Mouse (Mus musculus) hindbrain, embryonic 11.5 days (tissue): ENCODE data around the gene Nsg1. TPM values are rescaled to one million over a fixed set of nuclear protein-coding genes. Genes with fewer than 3 reads are reported as not detected.

ENCODE experiments used
- ATAC-seq: fragments of 200-750 bp; cut with Nextera tagmentation; 2 replicates; pipeline ENCODE4 v1.8.0; 2017; ENCODE audit warnings: mild to moderate bottlenecking, moderate TSS enrichment, moderate library complexity; ENCODE audit not compliant: low FRiP score
- DNase-seq: peaks from one replicate; pipeline ENCODE4 v3.0.0-alpha.2; 2015; ENCODE audit warnings: low spot score
- H3K27ac ChIP-seq: fragments of 300-500 bp; sonication (generic); 2 replicates; pipeline ENCODE4 v1.5.1; 2014; ENCODE audit warnings: mild to moderate bottlenecking, low read depth, low read length
- H3K27me3 ChIP-seq: fragments of 300-500 bp; sonication (generic); 2 replicates; pipeline ENCODE4 v1.6.1; 2014; ENCODE audit warnings: mild to moderate bottlenecking, low read length, moderate library complexity, mixed read lengths; ENCODE audit not compliant: control insufficient read depth, insufficient read depth
- H3K36me3 ChIP-seq: fragments of 300-500 bp; sonication (generic); 2 replicates; pipeline ENCODE4 v1.6.1; 2014; ENCODE audit warnings: mild to moderate bottlenecking, low read length, moderate library complexity, mixed read lengths; ENCODE audit not compliant: control insufficient read depth, insufficient read depth
- H3K4me1 ChIP-seq: fragments of 300-500 bp; sonication (generic); replicated peaks from 2 replicates; pipeline ENCODE4 v1.6.1; 2014; ENCODE audit warnings: low read length, mixed read lengths; ENCODE audit not compliant: control insufficient read depth, insufficient read depth
- H3K4me2 ChIP-seq: fragments of 300-500 bp; sonication (generic); replicated peaks from 2 replicates; pipeline ENCODE4 v1.6.1; 2014; ENCODE audit warnings: mild to moderate bottlenecking, low read depth, low read length
- H3K4me3 ChIP-seq: fragments of 300-500 bp; sonication (generic); 2 replicates; pipeline ENCODE4 v1.5.1; 2014; ENCODE audit warnings: low read depth, low read length
- H3K9ac ChIP-seq: fragments of 300-500 bp; sonication (generic); 2 replicates; pipeline ENCODE4 v1.6.1; 2014; ENCODE audit warnings: low read depth, low read length
- H3K9me3 ChIP-seq: fragments of 300-500 bp; sonication (generic); 2 replicates; pipeline ENCODE4 v1.6.1; 2016; ENCODE audit warnings: low read length; ENCODE audit not compliant: control insufficient read depth
- WGBS: fragments of 180-500 bp; shearing (Covaris S2); extraction: QIAGEN DNeasy Blood & Tissue Kit; methylation state at CpG from one replicate; pipeline ENCODE4 v1.1.7; 2014; 5-methylcytosine and 5-hydroxymethylcytosine counted together
- polyA plus RNA-seq: library from polyadenylated mRNA; unstranded; fragments of >200 nt; fragmentation: Nextera tagmentation; extraction: Ambion mirVana; gene quantifications from 2 replicates; pipeline ENCODE4 v1.2.1, GENCODE M21; 2014

The Nsg1 gene
- polyA plus RNA-seq, 1 experiment from 2014 or later: 88.7 TPM

DNA sequence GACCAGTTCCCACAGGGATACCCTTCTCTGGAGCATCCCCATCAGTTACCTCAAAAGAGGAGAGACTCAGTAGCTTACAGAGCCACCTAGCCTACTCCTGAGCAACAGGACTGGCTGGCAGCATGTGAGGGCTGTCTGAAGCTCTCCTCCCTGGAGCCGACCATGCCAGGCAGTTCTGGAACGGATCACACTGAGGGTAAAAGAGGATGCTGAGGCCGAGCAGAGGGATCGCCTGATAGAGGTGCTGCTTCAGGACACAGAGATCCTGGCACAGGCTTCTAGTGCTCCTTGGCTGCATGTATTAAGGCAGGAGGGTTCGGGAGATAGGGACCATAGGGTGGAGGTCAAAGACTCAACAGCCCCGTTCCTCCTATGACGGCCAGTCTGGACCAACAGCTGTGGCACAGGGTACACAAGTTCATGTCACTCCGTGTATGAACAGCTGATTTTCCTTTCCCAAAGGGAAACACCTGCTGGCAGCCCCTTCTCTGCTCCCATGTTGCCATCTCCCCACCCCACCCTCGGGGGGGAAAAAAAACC, 2.2 kb downstream of the Nsg1 start:
- H3K36me3 ChIP-seq: peaks cover 16% of the 10 kb centered on the region
- ATAC-seq (no peak), DNase-seq (no peak)
- H3K27ac ChIP-seq: 0 out of 2 replicates have a peak overlapping the region, but pooled peaks have one; percentile 18
- 62% methylated on average over 9 of the region's 9 CpGs for WGBS
- H3K9me3 ChIP-seq: no peaks in the 10 kb centered on the region
- H3K27me3 ChIP-seq: 0 out of 2 replicates have a peak, but pooled peaks cover 2% of the 10 kb centered on the region
- H3K4me2 ChIP-seq: peak overlapping the region; percentile 80
- peak overlapping the region; percentile 95 for H3K9ac ChIP-seq
- H3K4me1 ChIP-seq: 0 out of 2 replicates have a peak, but pooled peaks cover 9% of the 10 kb centered on the region
- H3K4me3 ChIP-seq: peak overlapping the region; percentile 89

DNA sequence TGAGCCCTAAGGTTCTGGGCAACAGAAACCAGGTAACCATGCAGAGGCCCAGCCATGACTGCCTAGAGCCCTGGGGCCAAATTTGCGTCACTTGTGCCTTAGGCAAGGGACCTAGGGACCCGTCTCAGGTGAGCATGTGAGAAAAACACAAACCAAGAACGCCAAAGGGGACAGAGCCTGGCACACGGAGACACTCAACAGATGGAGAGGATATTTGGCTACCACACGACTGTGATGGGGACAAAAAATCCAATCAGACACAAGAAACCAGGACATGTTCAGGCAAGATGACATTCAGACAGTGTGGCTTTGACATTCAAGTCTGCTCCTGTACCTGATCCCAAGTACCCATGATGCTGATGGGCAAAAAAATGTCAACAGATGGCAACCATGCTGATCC, 6.1 kb downstream of the Nsg1 start:
- H3K9ac ChIP-seq: no peak overlapping the region
- peaks cover 26% of the 10 kb centered on the region for H3K36me3 ChIP-seq
- H3K4me1 ChIP-seq: 0 out of 2 replicates have a peak, but pooled peaks cover 4% of the 10 kb centered on the region
- no peak for ATAC-seq
- no peak overlapping the region for H3K4me3 ChIP-seq
- 89% methylated on average over 5 of the region's 5 CpGs for WGBS
- H3K27ac ChIP-seq: no peak overlapping the region
- no peak for DNase-seq
- H3K27me3 ChIP-seq: no peaks in the 10 kb centered on the region
- no peaks in the 10 kb centered on the region for H3K9me3 ChIP-seq
- H3K4me2 ChIP-seq: no peak overlapping the region

- H3K27ac ChIP-seq: 0 out of 2 replicates have a peak overlapping the region, but pooled peaks have one; percentile 11
- 0 out of 2 replicates have a peak, but pooled peaks cover 4% of the 10 kb centered on the region for H3K4me1 ChIP-seq
- H3K4me2 ChIP-seq: no peak overlapping the region
- no peak overlapping the region for H3K4me3 ChIP-seq
- no peaks in the 10 kb centered on the region for H3K9me3 ChIP-seq
- WGBS: 87% methylated on average over 10 of the region's 10 CpGs
- no peak overlapping the region for H3K9ac ChIP-seq
- DNase-seq (no peak), ATAC-seq (no peak)
- no peaks in the 10 kb centered on the region for H3K27me3 ChIP-seq
- H3K36me3 ChIP-seq: peaks cover 26% of the 10 kb centered on the region
Measured at GRCm38 (mm10) chr5:38152201-38153108, 7.3 kb downstream of the Nsg1 start.

GRCm38 (mm10) chr5:38151264-38151663, 8.4 kb downstream of the Nsg1 start:
- 73% methylated on average over 3 of the region's 3 CpGs for WGBS
- Histone ChIP-seq H3K4me3 (no peak overlapping the region), H3K9me3 (no peaks in the 10 kb centered on the region), H3K4me1 (0 out of 2 replicates have a peak, but pooled peaks cover 2% of the 10 kb centered on the region), H3K27ac (no peak overlapping the region), H3K27me3 (no peaks in the 10 kb centered on the region), H3K9ac (no peak overlapping the region), H3K36me3 (peaks cover 22% of the 10 kb centered on the region), H3K4me2 (no peak overlapping the region)
- no peak for ATAC-seq
- no peak for DNase-seq

DNA sequence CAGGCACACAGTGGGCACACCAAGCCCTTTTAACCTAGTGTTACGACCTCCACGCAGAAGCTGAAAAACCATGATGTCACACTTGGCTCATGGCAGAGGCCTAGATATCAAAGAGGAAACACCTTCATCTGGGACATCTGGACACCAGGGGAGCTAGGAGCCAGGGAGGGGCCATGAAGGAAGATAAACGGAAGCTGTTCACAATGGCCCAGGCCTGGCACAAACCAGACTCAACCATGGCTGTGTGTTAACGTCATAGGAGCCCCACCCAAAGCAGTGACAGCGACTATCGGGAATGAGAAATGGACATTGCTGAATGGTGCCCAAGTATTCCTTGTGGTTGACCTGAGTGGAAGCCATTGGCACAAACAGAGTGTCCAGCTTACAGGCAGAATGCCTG, 13.2 kb downstream of the Nsg1 start:
- Histone ChIP-seq H3K9me3 (no peaks in the 10 kb centered on the region), H3K4me2 (no peak overlapping the region), H3K36me3 (peaks cover 14% of the 10 kb centered on the region; the same call in 1 of the 2 replicates), H3K9ac (no peak overlapping the region), H3K27me3 (no peaks in the 10 kb centered on the region), H3K4me3 (no peak overlapping the region), H3K4me1 (no peaks in the 10 kb centered on the region), H3K27ac (no peak overlapping the region)
- DNase-seq (no peak), ATAC-seq (no peak)
- WGBS: 95% methylated on average over 6 of the region's 6 CpGs

DNA sequence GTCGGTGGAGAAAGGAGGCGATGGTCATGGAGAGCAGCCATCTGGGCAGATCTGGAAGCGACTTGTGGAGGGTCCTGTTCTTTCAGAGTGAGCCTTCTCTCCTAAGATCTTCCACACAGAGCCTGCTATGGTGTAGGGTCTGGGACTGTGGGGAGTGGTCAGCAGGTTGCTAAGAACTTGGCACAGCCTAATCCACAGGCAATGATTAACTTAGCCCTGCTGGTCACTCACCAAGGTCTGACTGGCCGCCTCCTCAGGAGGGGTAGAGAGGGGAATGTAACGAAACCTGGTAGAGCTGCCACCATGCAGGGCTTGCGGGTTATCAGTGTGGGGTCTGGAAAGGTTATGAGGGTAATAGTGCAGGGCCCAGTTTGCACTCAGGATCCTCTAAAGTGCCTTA, 18.8 kb downstream of the Nsg1 start:
- H3K4me3 ChIP-seq: no peak overlapping the region
- DNase-seq (no peak), ATAC-seq (0 out of 2 replicates have a peak, but pooled peaks have one; percentile 8)
- no peaks in the 10 kb centered on the region for H3K9me3 ChIP-seq
- no peaks in the 10 kb centered on the region for H3K4me1 ChIP-seq
- H3K9ac ChIP-seq: no peak overlapping the region
- peaks cover 13% of the 10 kb centered on the region for H3K36me3 ChIP-seq
- H3K27ac ChIP-seq: no peak overlapping the region
- no peaks in the 10 kb centered on the region for H3K27me3 ChIP-seq
- 91% methylated on average over 6 of the region's 6 CpGs for WGBS
- H3K4me2 ChIP-seq: no peak overlapping the region

DNA sequence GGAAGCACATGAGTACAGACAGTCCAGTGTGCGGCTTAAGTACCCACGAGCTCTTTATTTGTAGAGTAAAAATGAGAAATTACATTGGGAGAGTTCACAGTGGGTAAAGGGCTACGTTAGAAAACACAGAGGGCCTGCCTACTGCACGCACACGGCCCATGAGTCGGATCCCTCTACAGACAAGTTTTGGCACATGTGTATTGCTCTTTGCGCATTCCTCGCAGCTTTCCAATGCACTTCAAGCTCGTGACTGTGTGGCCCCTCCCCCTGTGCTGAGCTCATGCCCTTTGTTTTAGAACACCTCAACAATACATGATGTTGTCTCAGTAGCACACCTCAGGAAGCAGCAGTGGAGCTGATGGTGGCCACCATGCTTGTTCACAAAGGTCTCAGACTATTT, 22.5 kb downstream of the Nsg1 start:
- Histone ChIP-seq H3K27me3 (no peaks in the 10 kb centered on the region), H3K4me3 (no peak overlapping the region), H3K27ac (no peak overlapping the region), H3K9me3 (no peaks in the 10 kb centered on the region), H3K4me2 (no peak overlapping the region), H3K9ac (no peak overlapping the region), H3K4me1 (no peaks in the 10 kb centered on the region), H3K36me3 (peaks cover 12% of the 10 kb centered on the region)
- DNase-seq (no peak), ATAC-seq (no peak)
- WGBS: 92% methylated on average over 9 of the region's 9 CpGs

GRCm38 (mm10) chr5:38136247-38136646, 23.5 kb downstream of the Nsg1 start:
- H3K27ac ChIP-seq: no peak overlapping the region
- no peak overlapping the region for H3K4me2 ChIP-seq
- H3K27me3 ChIP-seq: no peaks in the 10 kb centered on the region
- no peaks in the 10 kb centered on the region for H3K9me3 ChIP-seq
- H3K36me3 ChIP-seq: peaks cover 12% of the 10 kb centered on the region
- no peak overlapping the region for H3K4me3 ChIP-seq
- DNase-seq: no peak
- no peak for ATAC-seq
- H3K9ac ChIP-seq: no peak overlapping the region
- 94% methylated on average over 9 of the region's 9 CpGs for WGBS
- no peaks in the 10 kb centered on the region for H3K4me1 ChIP-seq
